Mouse (Mus musculus) heart, postnatal 0 days (tissue): ENCODE results near the gene Pla2g4d.

Experiments used
- CTCF ChIP-seq: IDR thresholded peaks from 2 replicates; pipeline ENCODE4 v1.5.1; 2016; ENCODE audit warnings: antibody characterized with exemption, control low read depth, low read depth
- EP300 ChIP-seq: IDR thresholded peaks from 2 replicates; pipeline ENCODE4 v1.6.1; 2016; ENCODE audit warnings: antibody characterized with exemption, low read depth

DNA sequence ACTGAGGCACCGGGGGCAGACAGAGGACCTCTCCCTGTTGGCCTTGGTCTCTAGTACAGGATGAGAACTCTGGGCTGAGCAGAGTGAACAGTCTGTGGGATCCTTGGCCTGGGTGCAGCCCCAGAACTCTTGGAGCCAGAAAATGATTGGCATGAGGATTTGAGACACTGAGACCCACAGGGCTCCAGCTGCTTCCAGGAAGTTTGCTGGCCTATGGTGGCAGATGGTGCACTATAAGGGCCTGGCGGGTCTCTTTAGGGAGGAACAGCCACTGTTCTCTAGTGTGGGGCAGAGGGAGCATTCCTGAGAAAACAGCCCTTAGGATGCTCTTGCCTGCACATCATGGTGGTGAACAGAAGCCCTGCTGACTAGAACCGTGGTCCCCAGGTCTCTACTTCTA lies 596 bp downstream of the Pla2g4d start:
- no peak for TF ChIP-seq EP300
- no peak for TF ChIP-seq CTCF
